ENCODE assay signal across 8 mouse cellular contexts in the genomic region with DNA sequence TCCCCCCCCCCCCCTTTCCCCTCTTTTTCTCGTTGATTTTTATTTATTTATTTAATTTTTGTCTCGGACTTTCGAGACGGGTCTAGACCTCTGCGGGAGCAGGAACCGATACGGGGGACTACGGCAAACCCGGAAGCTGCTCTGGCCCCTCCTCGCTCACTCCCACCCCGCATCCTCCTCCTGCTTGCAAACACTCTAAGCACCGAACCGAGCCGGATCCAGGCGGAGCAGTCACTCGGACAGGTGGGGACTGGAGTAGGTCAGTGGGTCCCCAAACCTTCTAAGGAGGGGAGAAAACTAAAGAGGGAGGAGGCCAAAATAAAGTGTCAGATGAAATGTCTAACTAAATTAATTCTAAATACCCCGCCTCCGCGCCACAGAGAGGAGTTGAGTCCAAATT. TPM values are rescaled to one million over a fixed set of nuclear protein-coding genes. Genes with fewer than 3 reads are reported as not detected.
DNase-seq lines count a peak whose midpoint lies in the region; ATAC-seq and TF ChIP-seq lines count a peak whose summit lies in the region.
"Had no signal": no experiment of that assay in that cellular context is flagged by ENCODE, and none has a peak within 500 bp of the region (broad histone marks: within the 10 kb centered on the region; RNA-seq: fewer than 3 reads in every experiment).

No protein-coding gene starts in this region.

- H3K4me3 ChIP-seq in kidney, postnatal 0 days (replicated peaks; ENCODE audit: low read depth, low read length): 0 out of 2 replicates have a peak overlapping the region, but pooled peaks have one; percentile 16
- peak overlapping the region; percentile 28 for H3K4me3 ChIP-seq in hindbrain, postnatal 0 days (ENCODE audit: low read length)
- peak overlapping the region; percentile 15; the same call in 1 of the 2 replicates for H3K4me3 ChIP-seq in neural tube, embryonic 12.5 days

- WGBS in kidney, postnatal 0 days: under 1% methylated on average over 19 of the region's 19 CpGs
- WGBS in hindbrain, postnatal 0 days: under 1% methylated on average over 19 of the region's 19 CpGs
- WGBS in neural tube, embryonic 12.5 days: under 1% methylated on average over 19 of the region's 19 CpGs

- DNase-seq in kidney, postnatal 0 days (ENCODE audit: low spot score): no peak
- DNase-seq in kidney, adult 18-20 months: no peak
- peak; percentile 25 for DNase-seq in embryo, embryonic 11 days
- no peak for DNase-seq in hindbrain, postnatal 0 days (ENCODE audit: low spot score)
- DNase-seq in right cerebral cortex, postnatal 10 days (ENCODE audit: low spot score in 2 of 2): no peak
- DNase-seq in layer of hippocampus, adult 18-20 months (ENCODE audit: low spot score in 2 of 2): no peak

- no peaks in the 10 kb centered on the region for H3K4me1 ChIP-seq in kidney, postnatal 0 days (replicated peaks; ENCODE audit: insufficient read depth, low read length)
- no peaks in the 10 kb centered on the region for H3K4me1 ChIP-seq in hindbrain, postnatal 0 days (ENCODE audit: insufficient read depth, low read length)
- H3K4me1 ChIP-seq in neural tube, embryonic 12.5 days: peaks cover 4% of the 10 kb centered on the region; the same call in 1 of the 2 replicates

- no peak overlapping the region for H3K9ac ChIP-seq in kidney, postnatal 0 days (ENCODE audit: low read depth, low read length)
- H3K9ac ChIP-seq in hindbrain, postnatal 0 days (replicated peaks; ENCODE audit: low read length): peak overlapping the region; percentile 28; the same call in 1 of the 2 replicates
- H3K9ac ChIP-seq in neural tube, embryonic 12.5 days: no peak overlapping the region

- H3K36me3 ChIP-seq in kidney, postnatal 0 days (ENCODE audit: insufficient read depth, low read length): no peaks in the 10 kb centered on the region
- no peaks in the 10 kb centered on the region for H3K36me3 ChIP-seq in hindbrain, postnatal 0 days (ENCODE audit: insufficient read depth, low read length)
- H3K36me3 ChIP-seq in neural tube, embryonic 12.5 days: no peaks in the 10 kb centered on the region

- 0 out of 2 replicates have a peak, but pooled peaks have one; percentile 26 for ATAC-seq in kidney, postnatal 0 days (replicated peaks; ENCODE audit: low FRiP score, low read depth)
- ATAC-seq in hindbrain, postnatal 0 days: peak; percentile 64
- no peak for ATAC-seq in neural tube, embryonic 12.5 days (ENCODE audit: low FRiP score, low read depth)

- no peak overlapping the region for H3K27ac ChIP-seq in kidney, postnatal 0 days
- H3K27ac ChIP-seq in hindbrain, postnatal 0 days: no peak overlapping the region
- no peak overlapping the region for H3K27ac ChIP-seq in neural tube, embryonic 12.5 days

- peak overlapping the region; percentile 33 for H3K4me2 ChIP-seq in kidney, postnatal 0 days (ENCODE audit: low read length)
- peak overlapping the region; percentile 51 for H3K4me2 ChIP-seq in hindbrain, postnatal 0 days (ENCODE audit: low read depth, low read length)
- H3K4me2 ChIP-seq in neural tube, embryonic 12.5 days (replicated peaks): peak overlapping the region; percentile 45

- no peaks in the 10 kb centered on the region for H3K9me3 ChIP-seq in kidney, postnatal 0 days (replicated peaks; ENCODE audit: low read length)
- H3K9me3 ChIP-seq in hindbrain, postnatal 0 days (ENCODE audit: low read length): no peaks in the 10 kb centered on the region
- H3K9me3 ChIP-seq in neural tube, embryonic 12.5 days: no peaks in the 10 kb centered on the region

- peaks cover 95% of the 10 kb centered on the region for H3K27me3 ChIP-seq in kidney, postnatal 0 days (ENCODE audit: insufficient read depth, low read length)
- H3K27me3 ChIP-seq in hindbrain, postnatal 0 days (ENCODE audit: insufficient read depth, low read length): peaks cover 81% of the 10 kb centered on the region
- peaks cover 99% of the 10 kb centered on the region for H3K27me3 ChIP-seq in neural tube, embryonic 12.5 days (replicated peaks)

- no peak for TF ChIP-seq CTCF in kidney, postnatal 0 days (IDR thresholded peaks at IDR 0.05; ENCODE audit: low read depth)
- no peak for TF ChIP-seq CTCF in hindbrain, postnatal 0 days (IDR thresholded peaks at IDR 0.05; ENCODE audit: low read depth)

RNA-seq across cellular contexts. Expression of a gene that starts 5.4 kb away (rescaled TPM):
- not detected in 2 replicates for polyA plus RNA-seq in kidney, postnatal 0 days (2015; fragmentation: Nextera tagmentation; extraction: Ambion mirVana)
- 13.0 and 13.2 TPM in 2 replicates for total RNA-seq in hindbrain, postnatal 0 days (2014; rRNA removed)
- polyA plus RNA-seq in hindbrain, postnatal 0 days (2015; fragmentation: Nextera tagmentation; extraction: Ambion mirVana): 6.3 and 6.9 TPM in 2 replicates
- polyA plus RNA-seq in neural tube, embryonic 12.5 days (2016; fragmentation: Nextera tagmentation; extraction: Ambion mirVana): 3.9 and 4.2 TPM in 2 replicates
- not detected for total RNA-seq in layer of hippocampus, adult 18-20 months (2021)
- total RNA-seq: liver, adult 2 months had no signal
- polyA plus RNA-seq: liver, adult 2 months had no signal
